Mouse (Mus musculus) heart, postnatal 25 days (tissue): ENCODE data around the gene Cyp2d11. TPM values are rescaled to one million over a fixed set of nuclear protein-coding genes. Genes with fewer than 3 reads are reported as not detected.

Experiments
- DNase-seq: peaks from one replicate; pipeline ENCODE4 v3.0.0; 2022; ENCODE audit warnings: low spot score
- intact Hi-C: fragments of 180-260 bp; cut with DNase I; formaldehyde crosslinking; loops from one replicate; pipeline ENCODE4 v1.15.1; 2025
- total RNA-seq, 2 experiments: library from RNA; stranded (reverse); gene quantifications; 2 replicates each; pipeline ENCODE4 v1.2.3; 2021

The Cyp2d11 gene
- total RNA-seq, 2 experiments from 2014 or later, result 0.21 to 0.22 TPM

DNA sequence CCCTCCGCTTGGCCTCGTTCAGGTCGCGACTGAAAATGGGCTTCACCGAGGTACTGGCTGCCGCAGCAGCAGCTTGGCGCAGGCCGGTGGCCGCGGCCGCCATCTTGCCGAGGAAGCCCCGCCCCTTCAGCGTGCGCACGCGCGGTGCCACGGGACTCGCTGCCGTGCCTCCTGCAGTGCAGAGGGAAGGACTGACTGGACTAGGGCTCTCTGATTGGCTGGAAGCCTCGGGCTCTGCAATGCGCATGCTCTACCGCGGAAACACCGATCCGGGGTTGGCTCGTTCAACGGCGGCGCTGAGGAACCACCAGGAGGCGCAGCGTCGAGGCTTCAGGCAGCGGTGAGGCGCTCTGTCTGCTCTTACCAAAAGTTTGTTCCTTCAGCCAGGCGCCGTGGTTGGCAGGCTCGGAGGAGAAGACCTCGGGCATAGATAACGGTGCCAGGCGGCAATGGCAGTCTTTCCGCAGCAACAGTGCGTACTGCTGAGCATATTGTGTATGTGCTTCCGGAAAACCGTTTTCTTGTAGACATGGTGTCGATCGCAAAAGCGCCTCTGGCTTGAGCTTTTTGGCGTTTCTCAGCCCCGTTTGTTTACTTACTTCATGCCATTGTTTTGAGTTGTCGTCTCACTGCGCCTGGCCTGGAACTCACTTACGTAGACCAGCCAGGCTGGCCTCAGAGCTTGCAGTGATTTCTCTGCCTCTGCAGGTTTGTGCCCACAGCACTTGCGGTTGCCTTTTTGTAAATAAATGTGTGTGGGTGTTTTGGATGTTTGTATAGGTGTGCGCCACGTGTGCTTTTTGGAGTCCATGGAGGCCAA lies 39.5 kb downstream of the Cyp2d11 start, which contains the start of gene Ndufa6:
Ndufa6 (minus strand) TSS at position 197 of the 820 bp plus-strand sequence.
- peak; percentile 95 for DNase-seq
- intact Hi-C loops, result loop anchor here (1.0 kb wide), 2 partner anchors 26 to 63 kb away; partner anchors contain the start of gene Cyp2d22

DNA sequence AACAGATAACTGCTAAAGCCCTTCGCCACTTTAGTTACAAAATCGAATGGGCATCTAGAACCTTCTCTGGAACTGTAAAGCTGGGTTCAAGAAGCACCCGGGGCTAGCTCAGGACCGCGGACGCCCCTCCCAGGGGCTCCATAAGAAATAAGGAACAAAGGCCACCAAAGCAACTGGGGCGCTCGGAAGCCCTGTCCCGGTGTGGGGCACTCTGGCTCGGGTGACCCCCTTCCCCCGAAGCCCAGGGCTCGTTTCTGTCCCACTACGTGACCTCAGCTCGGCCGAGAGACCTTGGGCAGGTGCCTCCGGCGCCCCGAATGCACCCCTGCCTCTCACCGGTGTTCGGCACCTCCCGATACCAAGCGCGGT lies 40.1 kb downstream of the Cyp2d11 start:
- no peak for DNase-seq
- intact Hi-C loops, result loop anchor here (1.0 kb wide), 2 partner anchors 27 to 64 kb away; partner anchors contain the start of gene Cyp2d22

DNA sequence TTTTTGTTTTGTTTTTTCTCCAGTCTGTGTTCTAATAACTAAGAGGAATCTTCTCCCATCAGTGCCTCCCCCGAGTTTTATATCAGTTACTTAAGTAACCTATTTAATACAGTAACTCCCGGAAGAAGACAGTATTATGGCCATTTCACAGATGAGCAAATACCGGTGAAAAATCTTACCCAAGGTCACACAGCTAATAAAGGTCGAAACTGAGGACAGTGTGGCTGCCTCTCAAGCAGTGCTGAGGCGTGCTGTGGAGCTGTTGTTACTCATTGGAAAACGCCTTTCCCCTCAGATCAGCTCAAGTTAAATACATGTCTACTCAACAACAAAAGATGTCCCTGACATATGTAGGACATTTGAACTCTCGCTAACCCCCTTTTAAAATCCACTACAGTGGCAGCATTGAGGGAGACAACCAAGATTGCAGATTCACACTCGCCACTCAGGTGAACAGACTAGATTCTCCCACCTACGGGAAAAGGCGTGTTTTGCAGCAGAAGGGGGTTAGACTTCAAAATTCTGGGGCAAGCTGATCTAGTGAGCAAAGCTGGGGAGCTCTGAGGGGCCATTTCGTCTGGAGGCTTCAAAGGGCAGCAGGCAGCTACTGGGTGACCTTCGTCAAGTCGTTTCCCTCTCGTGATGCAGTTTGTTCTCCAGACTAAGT lies 40.6 kb downstream of the Cyp2d11 start:
- DNase-seq, result no peak
- intact Hi-C loops, result no loop called here

DNA sequence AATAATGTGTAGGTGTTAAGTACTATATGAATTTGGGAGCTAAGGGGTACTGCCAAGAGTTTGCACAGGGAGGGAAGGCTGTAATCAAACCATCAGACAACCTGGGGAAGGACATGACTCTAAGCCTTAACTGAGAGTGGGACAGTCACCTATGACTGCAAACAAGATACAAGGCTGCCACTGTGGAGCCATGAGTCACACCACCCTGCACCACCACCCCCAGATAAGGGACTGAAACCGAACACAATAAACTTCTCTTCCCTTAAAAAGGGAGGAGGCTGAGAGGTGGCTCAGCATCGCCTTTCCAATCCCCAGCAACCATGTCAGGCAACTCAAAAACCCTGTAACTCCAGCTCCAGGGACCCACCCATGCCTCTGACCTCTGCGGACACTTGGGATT lies 42.3 kb downstream of the Cyp2d11 start:
- intact Hi-C loops, result no loop called here
- no peak for DNase-seq

DNA sequence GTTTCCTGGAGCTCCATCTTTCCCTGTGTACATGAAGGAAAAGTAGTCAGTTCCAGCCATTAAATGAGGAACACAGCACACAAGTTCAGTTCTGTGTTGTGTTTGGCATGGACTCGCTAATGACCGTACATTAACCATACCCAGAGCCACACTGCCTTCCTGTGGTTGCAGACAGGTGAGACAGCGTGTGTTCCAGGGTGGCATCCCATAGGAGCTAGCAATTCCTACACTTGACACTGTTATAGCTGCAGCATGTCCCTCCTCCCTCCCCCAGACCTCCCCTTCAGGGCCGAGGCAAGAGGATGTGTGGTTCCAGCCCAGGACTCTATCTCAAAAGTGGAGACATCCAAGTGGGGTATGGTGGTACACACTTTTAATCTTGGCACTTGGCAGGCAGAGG lies 43.5 kb downstream of the Cyp2d11 start:
- no peak for DNase-seq
- intact Hi-C loops, result no loop called here

DNA sequence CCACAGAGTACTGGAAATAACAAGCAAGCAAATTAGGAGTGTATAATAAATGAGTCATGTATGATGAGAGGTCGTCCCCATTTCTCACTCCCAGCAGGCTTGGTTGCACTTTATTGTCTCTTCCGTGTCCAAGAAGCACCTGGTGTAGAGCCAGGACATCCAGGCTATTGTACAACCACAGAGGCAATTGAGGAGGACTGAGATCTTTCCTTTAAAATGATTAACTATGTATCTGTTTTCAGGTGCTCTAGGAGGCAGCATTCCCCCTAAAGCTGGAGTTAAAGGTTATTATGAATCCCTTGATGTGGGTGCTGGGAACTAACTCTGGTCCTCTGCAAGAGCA lies 44.9 kb downstream of the Cyp2d11 start:
- intact Hi-C loops, result loop anchor here (5.0 kb wide), 1 partner anchor 202 kb away; the partner anchor contains the start of gene Srebf2
- no peak for DNase-seq

DNA sequence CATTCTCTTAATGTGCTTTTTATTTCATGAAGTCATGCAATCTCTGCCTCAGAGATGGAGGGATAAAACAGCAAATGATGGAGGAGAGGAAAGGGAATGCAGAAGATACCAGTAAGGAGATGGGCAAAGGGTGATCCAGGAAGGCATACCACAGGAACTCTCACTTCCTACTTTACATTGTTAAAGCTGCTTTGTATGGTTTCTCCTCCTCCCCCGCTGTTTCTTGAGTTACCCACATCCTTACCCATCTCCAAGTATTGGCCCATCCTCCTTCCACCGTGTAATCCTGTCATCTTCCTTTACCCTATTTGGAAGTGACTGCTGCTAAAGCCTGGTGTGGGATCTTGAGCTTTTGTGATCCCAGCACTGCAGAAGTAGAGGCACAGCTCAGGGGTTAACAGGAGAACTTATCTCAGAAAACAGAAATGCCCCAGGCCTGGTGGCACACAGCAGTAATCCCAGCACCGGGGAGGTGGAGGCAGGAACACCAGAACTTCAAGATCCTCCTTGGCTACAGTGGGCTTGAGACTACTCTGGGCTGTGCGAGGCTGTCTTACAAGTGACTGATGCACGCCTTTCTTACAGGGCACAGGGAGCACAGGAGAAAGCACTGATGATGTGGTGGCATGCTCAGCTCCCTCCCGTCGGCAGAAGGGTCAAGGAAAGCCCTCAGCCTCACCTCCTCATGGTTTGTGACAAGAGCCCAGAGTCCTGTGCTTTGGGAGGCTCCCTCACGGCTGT lies 45.4 kb downstream of the Cyp2d11 start:
- no peak for DNase-seq
- intact Hi-C loops, result loop anchor here (5.0 kb wide), 1 partner anchor 201 kb away; the partner anchor contains the start of gene Srebf2

DNA sequence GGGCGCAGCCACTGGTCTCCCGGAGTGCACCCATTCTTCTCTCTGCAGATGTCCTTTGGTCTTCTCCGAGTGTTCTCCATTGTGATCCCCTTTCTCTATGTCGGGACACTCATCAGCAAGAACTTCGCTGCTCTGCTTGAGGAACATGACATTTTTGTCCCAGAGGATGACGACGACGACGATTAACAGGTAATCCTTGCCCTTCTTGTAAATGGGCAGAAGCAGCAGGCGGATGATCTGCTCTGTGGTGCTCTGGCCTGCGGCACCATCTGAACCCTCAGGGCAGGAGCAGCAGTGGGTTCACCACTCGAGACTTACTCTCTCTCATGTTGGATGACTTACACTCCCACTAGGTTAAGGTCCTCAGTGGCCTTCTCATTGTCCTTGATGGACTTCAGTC lies 46.0 kb downstream of the Cyp2d11 start:
- intact Hi-C loops, result loop anchor here (5.0 kb wide), 1 partner anchor 201 kb away; the partner anchor contains the start of gene Srebf2
- no peak for DNase-seq

DNA sequence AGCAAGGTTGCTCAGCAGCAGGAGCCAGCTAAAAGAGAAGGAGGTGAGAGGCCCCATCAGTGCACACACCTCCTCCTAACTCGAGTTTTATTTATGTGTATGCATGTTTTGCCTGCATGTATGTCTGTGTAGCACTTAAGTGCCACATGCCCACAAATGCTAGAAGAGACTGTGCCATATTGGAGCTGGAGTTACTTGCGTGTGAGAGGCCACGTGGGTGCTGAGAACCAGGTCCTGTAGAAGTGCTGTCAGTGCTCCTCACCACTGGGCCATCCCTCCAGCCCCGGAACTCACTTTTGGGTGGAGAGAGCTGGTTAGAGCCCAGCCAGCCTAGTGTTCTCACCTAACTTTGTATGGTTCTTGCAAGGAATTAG lies 46.5 kb downstream of the Cyp2d11 start:
- no peak for DNase-seq
- intact Hi-C loops, result loop anchor here (5.0 kb wide), 1 partner anchor 200 kb away; the partner anchor contains the start of gene Srebf2

DNA sequence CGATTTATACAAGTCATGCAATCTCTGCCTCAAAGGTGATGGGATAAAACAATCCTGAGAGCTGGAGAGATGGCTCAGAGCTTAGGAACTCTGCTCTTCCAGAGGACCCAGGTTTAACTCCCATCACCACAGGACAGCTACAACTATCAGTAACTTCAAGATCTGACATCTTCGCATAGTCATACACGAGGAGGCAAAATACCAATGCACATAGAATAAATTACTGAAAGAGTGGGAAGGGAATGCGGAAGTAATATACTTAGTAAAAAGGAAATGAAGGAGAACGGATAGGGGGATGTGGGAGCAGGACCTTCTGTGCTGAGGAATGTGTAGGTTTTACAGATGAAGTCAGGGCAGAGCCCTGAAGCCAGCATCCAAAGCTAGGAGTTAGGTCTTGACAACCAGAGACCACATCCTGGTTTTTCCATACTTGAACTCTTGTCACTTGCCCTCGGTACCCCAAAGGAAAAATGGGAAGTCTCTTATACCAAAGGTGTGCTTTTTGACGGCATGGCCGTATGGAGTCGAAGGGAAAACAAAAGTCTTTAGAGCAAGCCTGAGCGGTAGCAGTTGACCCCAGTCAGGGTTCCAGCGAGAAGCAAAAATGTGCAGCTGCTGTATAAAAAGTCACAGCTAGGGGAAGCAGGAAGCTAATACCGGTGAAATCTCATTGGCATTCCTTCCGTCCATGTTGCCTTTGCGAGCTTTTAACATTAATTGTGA lies 47.1 kb downstream of the Cyp2d11 start:
- intact Hi-C loops, result loop anchor here (5.0 kb wide), 1 partner anchor 199 kb away; the partner anchor contains the start of gene Srebf2
- no peak for DNase-seq

DNA sequence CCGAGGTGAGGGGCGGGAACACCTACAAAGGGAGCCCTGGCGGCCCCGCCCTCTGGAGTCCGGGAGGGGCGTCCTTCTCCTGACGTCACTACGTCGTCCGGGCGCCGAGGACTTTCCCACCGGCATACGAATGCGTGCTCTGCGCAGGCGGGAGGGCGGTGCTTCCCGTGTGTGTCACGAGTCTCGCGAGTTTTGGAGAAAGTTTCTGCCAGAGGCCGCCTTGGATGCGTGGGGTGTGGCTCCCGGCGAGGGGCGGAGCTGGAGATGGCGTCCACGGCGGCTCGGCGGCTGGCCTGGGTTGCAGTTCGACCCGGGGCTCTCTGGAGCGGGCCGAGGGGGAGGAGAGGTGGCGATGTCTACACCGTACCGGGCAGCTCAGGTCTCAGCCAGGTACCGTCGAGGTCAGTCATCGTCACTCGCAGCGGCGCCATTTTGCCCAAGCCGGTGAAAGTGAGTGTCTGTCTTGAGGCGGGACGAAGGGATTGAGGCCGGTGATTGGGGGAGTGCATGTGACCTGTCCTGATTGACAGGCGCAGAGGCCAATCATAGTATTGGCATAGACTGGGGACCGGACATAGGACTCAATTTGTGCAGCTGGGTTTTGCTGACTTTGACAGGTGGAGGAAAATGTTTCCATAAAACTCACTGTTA lies 47.9 kb downstream of the Cyp2d11 start:
- peak; percentile 95 for DNase-seq
- intact Hi-C loops, result loop anchor here (5.0 kb wide), 1 partner anchor 199 kb away; the partner anchor contains the start of gene Srebf2

DNA sequence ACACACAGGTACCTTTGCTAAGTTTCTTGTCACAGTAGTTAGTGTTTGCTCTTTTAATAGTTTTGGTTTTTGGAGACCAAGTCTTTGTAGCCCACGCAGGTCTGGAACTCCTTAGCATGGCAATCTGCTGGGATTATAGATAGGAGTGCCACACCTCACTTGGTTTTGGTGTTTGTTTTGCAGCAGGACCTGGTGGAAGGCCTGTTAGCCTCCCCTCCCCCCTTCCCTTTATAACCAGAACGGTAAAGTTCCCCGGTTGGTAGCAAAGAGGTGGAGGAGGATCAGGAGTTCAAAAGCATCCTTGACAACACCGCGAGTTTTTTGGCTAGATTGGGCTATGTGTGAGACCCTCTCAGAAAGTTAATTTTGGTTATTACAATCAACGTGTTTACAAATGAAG lies 48.9 kb downstream of the Cyp2d11 start:
- DNase-seq, result no peak
- intact Hi-C loops, result loop anchor here (5.0 kb wide), 1 partner anchor 198 kb away; the partner anchor contains the start of gene Srebf2

DNA sequence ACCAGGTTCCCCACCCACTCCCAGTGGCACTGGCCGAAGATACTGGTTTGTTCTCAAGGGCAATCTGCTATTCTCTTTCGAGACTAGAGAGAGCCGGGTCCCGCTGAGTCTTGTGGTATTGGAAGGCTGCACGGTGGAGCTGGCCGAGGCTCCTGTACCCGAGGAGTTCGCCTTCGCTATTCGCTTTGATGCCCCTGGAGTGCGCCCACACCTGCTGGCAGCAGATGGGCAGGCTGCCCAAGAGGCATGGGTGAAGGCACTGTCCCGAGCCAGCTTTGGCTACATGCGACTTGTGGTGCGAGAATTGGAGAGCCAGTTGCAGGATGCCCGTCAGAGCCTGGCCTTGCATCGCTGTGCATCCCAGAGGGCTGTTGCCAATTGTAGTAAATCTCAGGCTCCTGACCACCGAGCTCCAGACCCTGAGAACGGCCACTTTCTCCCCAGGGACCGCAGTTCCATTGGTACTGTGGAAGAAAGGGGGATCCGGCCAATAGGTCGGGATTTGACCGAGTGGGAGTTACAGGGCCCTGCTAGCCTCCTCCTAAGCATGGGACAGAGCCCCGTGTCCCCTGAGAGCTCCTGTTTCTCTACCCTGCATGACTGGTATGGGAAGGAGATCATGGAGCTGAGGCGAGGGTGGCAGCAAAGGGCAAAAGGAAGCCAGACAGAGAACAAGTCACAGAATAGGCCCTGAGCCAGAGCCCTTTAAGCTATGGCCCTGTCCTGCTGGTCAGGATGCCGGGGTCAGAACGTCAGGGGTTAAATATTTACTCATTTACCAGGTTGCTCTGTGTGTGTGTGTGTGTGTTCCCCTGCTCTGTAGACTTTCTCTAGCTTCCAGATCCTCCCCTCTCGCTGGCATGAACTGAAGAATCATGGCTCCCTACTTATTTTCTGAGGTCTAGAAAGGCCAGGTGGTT lies 50.2 kb downstream of the Cyp2d11 start:
- no peak for DNase-seq
- intact Hi-C loops, result no loop called here

DNA sequence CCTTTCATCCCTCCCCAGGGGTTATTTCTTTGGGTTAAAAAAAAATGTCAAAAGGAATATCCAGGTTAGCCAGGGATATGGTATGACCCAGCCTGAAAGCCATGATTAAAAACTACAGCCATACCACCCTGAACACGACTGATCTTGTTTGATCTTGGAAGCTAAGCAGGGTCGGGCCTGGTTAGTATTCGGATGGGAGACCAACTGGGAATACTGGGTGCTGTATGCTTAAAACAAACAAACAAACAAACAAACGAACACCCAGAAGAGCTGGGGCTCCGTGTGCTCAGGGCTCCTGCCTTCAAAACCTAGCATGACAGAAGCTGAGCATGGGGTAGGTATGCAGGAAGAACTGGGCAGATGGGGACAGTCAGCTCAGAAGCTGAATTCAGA lies 51.3 kb downstream of the Cyp2d11 start:
- intact Hi-C loops, result no loop called here

DNA sequence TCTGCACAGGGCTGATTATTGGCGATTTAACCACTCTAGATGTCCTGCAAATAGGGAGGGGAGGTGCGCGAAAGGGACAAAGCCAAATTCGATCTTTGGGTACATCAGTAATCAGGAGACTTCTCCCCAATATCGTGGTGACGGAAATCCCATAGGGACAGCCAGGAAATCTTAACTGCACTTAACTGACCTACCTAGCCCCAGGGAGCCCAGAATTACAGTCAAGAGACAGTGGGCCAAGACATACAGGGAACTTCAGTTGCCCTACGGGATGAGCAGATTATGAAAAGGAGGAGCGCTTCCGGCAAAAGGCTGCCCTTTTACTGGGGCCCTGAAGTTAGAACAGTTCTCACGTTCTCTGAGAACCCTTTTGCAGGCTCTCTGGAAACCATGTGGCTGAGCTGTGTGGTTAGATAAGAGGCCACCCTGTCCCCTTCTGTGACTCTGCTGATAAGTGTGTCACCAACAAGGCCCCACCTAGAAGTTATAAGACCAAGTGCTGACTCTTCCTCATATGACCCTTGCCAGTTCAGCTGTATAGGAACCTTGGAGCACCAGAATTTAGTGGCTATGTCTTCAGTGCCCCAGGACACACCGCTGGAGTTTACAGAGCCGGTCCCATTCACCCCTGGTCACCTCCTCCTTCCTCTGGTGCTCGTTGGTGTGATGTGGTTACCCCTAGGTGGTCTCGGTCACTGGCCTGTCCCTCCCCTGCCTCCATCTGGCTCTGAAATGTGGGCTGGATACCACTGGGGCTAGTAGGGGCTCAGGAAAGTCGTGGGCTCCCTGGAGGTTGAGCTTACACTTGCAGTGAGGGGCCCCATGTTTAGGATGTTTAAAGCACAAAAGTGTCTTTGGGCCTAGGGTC lies 51.9 kb downstream of the Cyp2d11 start:
- intact Hi-C loops, result no loop called here
- no peak for DNase-seq

More for the DNA sequence above, 51.3 kb downstream of the Cyp2d11 start:
- DNase-seq, result no peak

DNA sequence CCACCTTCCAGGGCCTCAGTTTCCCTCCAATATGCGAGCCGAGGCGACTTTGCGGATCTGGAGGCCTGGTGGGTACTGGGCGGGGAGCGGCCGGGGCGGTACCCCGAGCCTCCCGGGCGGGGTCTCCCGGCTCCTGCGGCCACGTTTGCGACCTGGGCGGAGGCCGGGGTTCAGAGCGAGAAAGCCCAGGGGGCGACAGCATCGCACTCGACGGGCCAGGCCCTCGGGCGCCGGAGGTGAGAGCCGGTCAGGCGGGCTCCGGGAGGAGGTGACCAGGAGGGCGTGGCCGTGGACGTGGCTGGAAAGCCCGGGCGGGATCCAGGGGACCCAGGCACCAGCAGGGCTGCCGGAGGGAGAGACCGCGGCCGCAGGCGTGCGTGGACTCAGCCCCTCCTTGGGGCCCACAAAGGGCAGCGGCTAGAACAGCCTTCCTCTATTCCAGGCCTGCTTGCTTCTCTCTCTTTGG lies 52.8 kb downstream of the Cyp2d11 start:
- intact Hi-C loops, result no loop called here
- peak; percentile 57 for DNase-seq

DNA sequence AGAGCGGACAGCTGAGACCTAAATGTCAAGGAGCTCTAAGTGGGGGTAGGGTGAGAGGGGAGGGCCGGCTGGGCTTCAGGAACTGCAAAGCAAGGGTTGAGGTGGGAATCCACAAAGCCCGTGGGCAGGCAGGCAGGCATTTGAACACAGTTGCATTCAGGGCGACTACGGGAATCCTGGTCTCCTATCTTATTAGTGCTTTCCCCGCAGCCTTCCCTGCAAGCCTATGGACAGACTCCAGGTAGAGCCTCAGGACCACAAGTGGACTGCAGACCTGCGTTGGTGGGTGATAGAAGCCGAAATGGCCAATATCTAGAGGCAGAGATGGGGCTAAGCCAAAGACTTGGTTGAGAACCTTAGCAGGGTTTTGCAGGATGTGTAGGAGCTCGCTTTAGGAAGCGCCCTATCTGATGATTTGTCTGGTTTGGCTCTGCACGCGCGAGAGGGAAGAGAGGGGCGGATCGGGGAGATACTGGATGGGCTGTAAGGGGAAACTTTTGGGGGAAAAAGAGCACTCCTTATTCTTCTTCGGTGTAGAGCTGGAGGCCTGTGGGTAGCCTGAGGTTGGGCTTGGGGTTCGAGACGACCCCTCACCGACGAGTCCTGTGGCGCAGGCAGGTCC lies 53.3 kb downstream of the Cyp2d11 start:
- DNase-seq, result no peak
- intact Hi-C loops, result no loop called here
